In the genomic region with DNA sequence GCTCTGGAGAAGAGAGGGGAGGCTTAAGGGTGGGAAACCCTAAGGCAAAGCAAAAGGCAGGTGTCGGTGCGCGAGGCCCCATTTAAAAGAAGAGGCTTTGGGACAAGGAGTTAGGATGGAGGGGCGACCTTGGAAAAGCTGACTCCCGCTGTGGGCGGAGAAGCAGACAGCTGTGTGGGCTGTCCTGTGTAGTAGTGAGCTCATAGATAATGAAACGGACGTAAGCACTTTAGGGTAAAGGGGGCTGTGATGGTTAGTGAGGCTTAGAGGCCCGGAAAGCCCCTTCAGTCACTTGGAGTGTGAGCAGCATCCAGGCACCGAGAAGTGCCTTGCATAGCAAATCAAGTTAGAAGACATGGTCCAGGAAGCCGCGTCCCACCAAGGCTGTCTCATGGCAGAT, we compare ENCODE assay signal across 7 mouse cellular contexts. TPM values are rescaled to one million over a fixed set of nuclear protein-coding genes. Genes with fewer than 3 reads are reported as not detected.
DNase-seq lines count a peak whose midpoint lies in the region; ATAC-seq lines count a peak whose summit lies in the region.

Nat9 (minus strand) TSS at position 167 of the 400 bp plus-strand sequence.

- no peak for ATAC-seq in embryonic facial prominence, embryonic 15.5 days (ENCODE audit: insufficient number of reproducible peaks, low FRiP score, low TSS enrichment, low read depth)
- no peak for ATAC-seq in limb, embryonic 11.5 days (ENCODE audit: insufficient number of reproducible peaks, low FRiP score, low TSS enrichment, low read depth)
- peak; percentile 40 for ATAC-seq in neural tube, embryonic 15.5 days (ENCODE audit: low FRiP score)

- intact Hi-C loops in heart, postnatal 10 days (cut with DNase I) = no loop called here

- 9% methylated on average over 12 of the region's 12 CpGs for WGBS in embryonic facial prominence, embryonic 15.5 days
- WGBS in limb, embryonic 11.5 days = 8% methylated on average over 12 of the region's 12 CpGs
- 6% methylated on average over 12 of the region's 12 CpGs for WGBS in neural tube, embryonic 15.5 days

- peak within 1 kb of the TSS; percentile 68 for H3K9ac ChIP-seq in embryonic facial prominence, embryonic 15.5 days
- peak within 1 kb of the TSS; percentile 62 for H3K9ac ChIP-seq in limb, embryonic 11.5 days (ENCODE audit: low read length)
- H3K9ac ChIP-seq in neural tube, embryonic 15.5 days (replicated peaks) = peak within 1 kb of the TSS; percentile 78

- peak within 1 kb of the TSS; percentile 82 for H3K27ac ChIP-seq in embryonic facial prominence, embryonic 15.5 days (replicated peaks)
- 0 out of 2 replicates have a peak within 1 kb of the TSS, but pooled peaks have one; percentile 18 for H3K27ac ChIP-seq in limb, embryonic 11.5 days (replicated peaks; ENCODE audit: low read depth, low read length)
- H3K27ac ChIP-seq in neural tube, embryonic 15.5 days (replicated peaks) = peak within 1 kb of the TSS; percentile 83

- peaks cover 26% of the 10 kb centered on the region for H3K4me1 ChIP-seq in embryonic facial prominence, embryonic 15.5 days
- peaks cover 5% of the 10 kb centered on the region; the same call in 1 of the 2 replicates for H3K4me1 ChIP-seq in limb, embryonic 11.5 days (ENCODE audit: control insufficient read depth, insufficient read depth, low read length)
- H3K4me1 ChIP-seq in neural tube, embryonic 15.5 days = peaks cover 27% of the 10 kb centered on the region

- peak; percentile 69 for DNase-seq in A20 (ENCODE audit: low read depth, low spot score)
- peak; percentile 70 for DNase-seq in CD4-positive, CD25-positive, alpha-beta regulatory T cell, adult 2 months (ENCODE audit: low read depth, low spot score)
- no peak for DNase-seq in heart, postnatal 10 days
- DNase-seq in limb, embryonic 11.5 days (ENCODE audit: low spot score) = no peak
- no peak for DNase-seq in right cerebral cortex, postnatal 4 days

- no peaks in the 10 kb centered on the region for H3K27me3 ChIP-seq in embryonic facial prominence, embryonic 15.5 days
- H3K27me3 ChIP-seq in limb, embryonic 11.5 days (ENCODE audit: control insufficient read depth, insufficient read depth, low read length) = no peaks in the 10 kb centered on the region
- H3K27me3 ChIP-seq in neural tube, embryonic 15.5 days (replicated peaks) = no peaks in the 10 kb centered on the region

- no peaks in the 10 kb centered on the region for H3K9me3 ChIP-seq in embryonic facial prominence, embryonic 15.5 days (replicated peaks)
- no peaks in the 10 kb centered on the region for H3K9me3 ChIP-seq in limb, embryonic 11.5 days (ENCODE audit: control insufficient read depth, low read length)
- no peaks in the 10 kb centered on the region for H3K9me3 ChIP-seq in neural tube, embryonic 15.5 days (replicated peaks)

- H3K4me3 ChIP-seq in embryonic facial prominence, embryonic 15.5 days (replicated peaks) = peak within 1 kb of the TSS; percentile 71
- H3K4me3 ChIP-seq in limb, embryonic 11.5 days (ENCODE audit: low read depth, low read length) = peak within 1 kb of the TSS; percentile 57
- H3K4me3 ChIP-seq in neural tube, embryonic 15.5 days (replicated peaks) = peak within 1 kb of the TSS; percentile 71

- H3K4me2 ChIP-seq in embryonic facial prominence, embryonic 15.5 days (replicated peaks) = peak within 1 kb of the TSS; percentile 89
- peak within 1 kb of the TSS; percentile 85 for H3K4me2 ChIP-seq in limb, embryonic 11.5 days (ENCODE audit: low read depth, severe bottlenecking)
- H3K4me2 ChIP-seq in neural tube, embryonic 15.5 days = peak within 1 kb of the TSS; percentile 92

- H3K36me3 ChIP-seq in embryonic facial prominence, embryonic 15.5 days = peaks cover 4% of the 10 kb centered on the region; the same call in 1 of the 2 replicates
- H3K36me3 ChIP-seq in limb, embryonic 11.5 days (ENCODE audit: control insufficient read depth, insufficient read depth, low read length) = no peaks in the 10 kb centered on the region; the same call in 1 of the 2 replicates
- peaks cover 9% of the 10 kb centered on the region for H3K36me3 ChIP-seq in neural tube, embryonic 15.5 days

RNA-seq across cellular contexts. Expression of gene Nat9, which starts in this region (rescaled TPM):
- polyA plus RNA-seq in embryonic facial prominence, embryonic 15.5 days (2015; fragmentation: Nextera tagmentation; extraction: Ambion mirVana) = 30.9 and 41.6 TPM in 2 replicates
- total RNA-seq in heart, postnatal 10 days (2021) = 10 to 100 TPM; 14.8 to 19.9 TPM
- 17.1 and 21.0 TPM in 2 replicates for polyA plus RNA-seq in limb, embryonic 11.5 days (2014; fragmentation: Nextera tagmentation; extraction: Ambion mirVana)
- 22.0 and 22.8 TPM in 2 replicates for polyA plus RNA-seq in neural tube, embryonic 15.5 days (2015; fragmentation: Nextera tagmentation; extraction: Ambion mirVana)

Comparison
In these comparisons a context has a peak if more than half of its experiments do, and no peak if none do; other contexts are left out.
1. DNase-seq: peak in A20 (single experiment) and CD4-positive, CD25-positive, alpha-beta regulatory T cell, adult 2 months (single experiment); none in heart, postnatal 10 days (0 of 2), limb, embryonic 11.5 days (single experiment) and right cerebral cortex, postnatal 4 days (single experiment).
2. H3K27ac ChIP-seq: peak in every context shown above with its lines; median percentile 83 in neural tube, embryonic 15.5 days; 82 in embryonic facial prominence, embryonic 15.5 days; 18 in limb, embryonic 11.5 days.
3. Peak in every context shown above with its lines, with median percentiles within 50 percentile points of each other: H3K4me2 ChIP-seq, H3K4me3 ChIP-seq and H3K9ac ChIP-seq.